Mouse (Mus musculus) kidney, adult 2 months (tissue): ENCODE data around the gene Aif1l.

Experiments
- CTCF ChIP-seq: fragments of 200-500 bp; conservative IDR thresholded peaks from 2 replicates; pipeline ENCODE4 v1.5.1; 2011; ENCODE audit warnings: low read depth, mild to moderate bottlenecking, control low read depth, low read length, moderate library complexity, mixed read lengths; ENCODE audit not compliant: insufficient read depth, insufficient read length
- POLR2A ChIP-seq: fragments of 200-500 bp; IDR thresholded peaks from one replicate; pipeline ENCODE4 v1.6.1; 2011; ENCODE audit warnings: low read depth, low read length, control low read depth

- TF ChIP-seq CTCF (no peak), POLR2A (no peak)
Observed at GRCm38 (mm10) chr2:31945580-31945979, 4.4 kb upstream of the Aif1l start.
